Mouse (Mus musculus) neutrophil, adult 83 days (primary cell): ENCODE results near the gene Tex35. TPM values are rescaled to one million over a fixed set of nuclear protein-coding genes. Genes with fewer than 3 reads are reported as not detected.

ENCODE experiments used
- total RNA-seq, 2 experiments: library from RNA; stranded (reverse); gene quantifications; one replicate each; pipeline ENCODE4 v1.2.4; 2023

Tex35 gene
- not detected for total RNA-seq

GRCm38 (mm10) chr1:157108580-157108979 lies at the start of gene Tex35:
Gene Tex35, minus strand, starts transcription at chr1:157108680.

Other genes with a start within 250 kb of the Tex35 start
- gene Ralgps2, start 169.1 kb downstream of the Tex35 start, total RNA-seq, result 1 to 10 TPM; 4.1 to 7.0 TPM